Mouse (Mus musculus) megakaryocyte, embryonic 14.5 days (primary cell): Measurements from ENCODE around the gene Ift140.

Experiments
- FLI1 ChIP-seq: IDR thresholded peaks from 2 replicates; pipeline ENCODE4 v1.6.1; 2012; ENCODE audit warnings: low read length, inconsistent platforms, mixed read lengths
- GATA1 ChIP-seq: IDR thresholded peaks from 3 replicates; pipeline ENCODE4 v1.6.1; 2012; ENCODE audit warnings: mixed read lengths, low read length, inconsistent platforms, borderline replicate concordance

DNA sequence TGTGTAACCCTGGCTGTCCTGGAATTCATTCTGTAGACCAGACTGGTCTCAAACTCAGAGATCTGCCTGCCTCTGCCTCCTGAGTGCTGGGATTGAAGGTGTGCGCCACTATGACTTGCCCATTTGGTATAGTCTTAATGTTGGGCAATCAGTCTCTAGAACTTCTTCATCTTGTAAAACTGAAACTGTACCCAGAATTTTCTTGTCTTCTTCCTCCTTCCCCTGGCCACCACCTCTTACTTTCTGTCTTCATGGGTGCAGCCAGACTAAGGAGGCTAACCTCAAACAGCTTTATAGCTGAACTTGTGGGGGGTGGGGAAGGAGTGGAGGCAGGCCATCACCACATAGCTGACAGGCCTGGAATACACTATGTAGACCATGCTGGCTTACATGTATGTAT lies 122.9 kb downstream of the Ift140 start:
- TF ChIP-seq GATA1 (no peak), FLI1 (no peak)
